Mouse (Mus musculus) c-Kit-positive CD71-positive TER-119-negative erythroid progenitor cells, embryonic 14.5 days (primary cell): ENCODE data around the gene 9330161L09Rik.
"Not testable (repeated sequence)": the region's sequence is repeated elsewhere in the genome, so short reads cannot be mapped to it uniquely, and the experiment has no call there.

Experiments used
- DNase-seq: peaks from one replicate; pipeline ENCODE4 v3.0.0-alpha.2; 2013; ENCODE audit warnings: low read depth

9330161L09Rik gene

DNA sequence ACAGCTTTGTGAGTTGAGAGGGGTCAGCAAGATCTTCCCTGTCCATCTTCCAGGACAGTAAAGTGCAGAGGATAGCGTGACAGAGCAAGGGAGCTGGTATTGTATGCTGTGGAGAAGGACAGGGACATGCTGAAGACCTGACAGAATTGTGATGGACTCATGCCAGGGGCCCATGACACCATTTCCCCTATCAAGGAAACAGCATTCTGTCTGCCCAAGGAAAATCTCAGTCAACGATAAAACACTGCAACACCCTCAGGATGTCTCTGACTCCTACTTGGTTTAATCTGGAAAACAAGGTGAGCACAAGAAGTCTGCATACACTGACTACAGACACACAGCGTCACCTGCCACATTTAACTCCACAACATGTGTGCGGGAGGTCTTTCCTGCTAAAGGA, at the start of gene 9330161L09Rik:
Gene 9330161L09Rik (minus strand): TSS at position 101 of the 400 bp plus-strand sequence.
- no peak for DNase-seq

GRCm38 (mm10) chr12:103457140-103457539, 49.5 kb upstream of the 9330161L09Rik start, which contains the start of gene Ifi27l2b:
Gene Ifi27l2b, minus strand, starts transcription at chr12:103457223.
- DNase-seq: no peak

- DNase-seq: not testable (repeated sequence)
Observed at GRCm38 (mm10) chr12:103456727-103457126, 49.1 kb upstream of the 9330161L09Rik start.

DNA sequence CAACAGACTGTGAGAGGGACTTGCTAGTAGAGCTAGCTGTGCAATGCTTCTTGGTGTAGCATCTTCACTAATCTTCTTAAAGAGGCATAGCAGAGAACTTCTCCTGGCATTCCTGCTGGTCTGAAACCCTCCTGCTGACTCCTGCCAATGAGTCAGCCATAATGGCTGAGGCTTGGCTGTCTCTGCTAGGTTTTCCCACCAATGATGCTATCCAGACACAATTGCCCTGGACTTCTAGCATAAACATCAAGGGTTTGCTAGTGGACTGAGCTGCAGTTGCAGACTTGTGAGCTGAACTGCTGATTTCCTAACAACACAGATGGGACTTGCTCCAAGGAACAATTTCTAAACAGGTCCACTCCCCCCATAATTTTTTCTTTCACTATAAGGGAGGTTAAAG, 45.7 kb upstream of the 9330161L09Rik start:
- no peak for DNase-seq

- no peak for DNase-seq
Observed at GRCm38 (mm10) chr12:103445060-103445459, 37.4 kb upstream of the 9330161L09Rik start.

- DNase-seq: not testable (repeated sequence)
Observed at GRCm38 (mm10) chr12:103444261-103444660, 36.6 kb upstream of the 9330161L09Rik start.

DNA sequence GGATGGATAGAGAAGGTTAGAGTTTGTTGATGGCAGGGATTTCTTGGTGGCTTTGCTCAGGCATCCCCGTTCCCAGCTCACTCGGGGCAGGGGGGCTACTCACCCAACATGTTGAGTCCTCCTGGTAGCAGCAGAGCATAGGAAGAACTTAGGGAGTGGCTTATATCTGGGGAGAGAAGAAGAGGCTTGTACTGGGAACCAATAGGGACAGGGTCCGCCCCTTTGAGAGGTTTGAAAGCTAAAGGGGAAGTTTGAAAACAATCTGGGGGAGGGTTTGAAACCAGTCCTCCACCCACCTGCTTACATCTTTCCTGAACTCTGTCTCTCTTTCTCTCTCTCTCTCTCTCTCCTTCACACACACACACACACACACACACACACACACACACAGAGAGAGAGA, 35.9 kb upstream of the 9330161L09Rik start, which contains the start of gene Ifi27l2a:
Gene Ifi27l2a (minus strand): TSS at position 157 of the 400 bp plus-strand sequence.
- no peak for DNase-seq

DNA sequence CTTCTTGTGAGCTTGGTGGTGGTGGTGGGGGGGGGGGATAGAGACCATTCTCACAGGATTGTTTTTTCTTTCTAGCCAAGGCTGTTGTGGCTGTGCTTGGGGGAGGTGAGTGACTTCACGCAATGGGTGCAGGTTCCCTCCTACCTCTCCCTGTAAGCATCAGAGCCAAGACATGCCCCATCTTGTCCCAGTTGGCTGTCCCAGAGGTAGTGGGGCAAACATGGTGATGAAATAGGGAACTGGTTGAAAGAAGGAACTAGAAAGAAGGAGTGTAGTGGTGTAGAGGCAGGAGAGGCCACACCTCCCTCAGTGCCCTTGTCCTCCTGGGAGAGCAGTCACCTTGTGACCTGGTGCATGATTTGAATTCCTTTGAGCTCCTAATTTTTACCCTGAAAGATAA, 30.0 kb upstream of the 9330161L09Rik start:
- no peak for DNase-seq

DNA sequence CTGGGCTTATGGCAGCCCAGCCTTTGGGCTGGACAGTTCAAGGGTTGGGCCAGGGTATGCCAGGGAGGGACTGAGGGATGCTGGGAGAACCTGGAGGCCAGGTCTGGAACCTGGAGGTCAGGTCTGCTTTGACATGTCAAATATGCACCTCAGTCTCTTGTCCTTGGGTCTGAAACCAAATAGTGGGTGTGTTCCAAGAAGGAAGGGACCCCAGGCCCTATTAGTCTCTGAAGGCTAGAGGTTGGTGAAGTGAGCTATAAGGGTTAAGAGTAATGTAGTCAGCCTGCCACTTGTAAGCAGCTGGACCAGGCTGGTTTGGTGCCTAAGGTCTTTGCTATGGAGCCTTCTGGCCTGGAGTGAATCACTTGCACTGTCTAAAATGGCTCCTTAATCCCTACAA, 27.2 kb upstream of the 9330161L09Rik start:
- DNase-seq: no peak

DNA sequence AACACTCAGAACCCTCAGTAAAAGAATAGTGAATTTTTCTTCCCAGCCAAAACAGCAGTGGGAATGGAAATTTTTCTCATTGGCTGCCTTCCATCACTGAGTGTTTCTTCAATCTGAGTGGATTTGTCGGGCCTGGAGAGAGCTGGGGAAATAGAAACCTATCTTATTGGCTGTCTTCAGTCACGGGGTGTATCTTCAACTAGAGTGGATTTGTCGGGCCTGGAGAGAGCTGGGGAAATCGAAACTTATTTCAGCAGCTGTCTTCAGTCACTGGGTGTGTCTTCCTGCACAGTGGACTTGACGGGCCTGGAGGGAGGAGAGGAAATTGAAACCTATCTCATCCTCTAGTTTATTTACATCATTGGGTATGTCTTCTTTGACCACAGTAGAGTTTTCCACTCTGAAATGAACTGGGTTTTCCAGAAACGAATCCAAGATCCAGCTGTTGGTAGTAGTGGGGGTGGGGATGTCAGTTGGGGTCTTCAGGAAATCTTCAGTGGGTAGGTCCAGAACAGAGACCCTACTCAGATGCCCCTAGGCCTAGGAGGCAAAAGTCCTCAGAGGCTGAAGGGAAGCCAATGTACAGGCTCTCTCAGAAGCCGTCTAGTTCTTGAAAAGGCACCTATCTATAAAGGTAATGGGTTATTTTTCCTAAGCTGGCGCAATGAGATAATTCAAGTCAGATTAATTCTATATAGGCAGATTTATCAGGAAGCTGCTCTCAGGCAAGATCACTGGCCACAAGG, 26.5 kb upstream of the 9330161L09Rik start, which contains the start of gene Ifi27:
Gene Ifi27 (plus strand): TSS at position 226 of the 746 bp plus-strand sequence.
- peak; percentile 17 for DNase-seq

GRCm38 (mm10) chr12:103433430-103433829, 25.8 kb upstream of the 9330161L09Rik start:
- DNase-seq: no peak

- DNase-seq: no peak
Observed at GRCm38 (mm10) chr12:103426710-103427109, 19.1 kb upstream of the 9330161L09Rik start.

DNA sequence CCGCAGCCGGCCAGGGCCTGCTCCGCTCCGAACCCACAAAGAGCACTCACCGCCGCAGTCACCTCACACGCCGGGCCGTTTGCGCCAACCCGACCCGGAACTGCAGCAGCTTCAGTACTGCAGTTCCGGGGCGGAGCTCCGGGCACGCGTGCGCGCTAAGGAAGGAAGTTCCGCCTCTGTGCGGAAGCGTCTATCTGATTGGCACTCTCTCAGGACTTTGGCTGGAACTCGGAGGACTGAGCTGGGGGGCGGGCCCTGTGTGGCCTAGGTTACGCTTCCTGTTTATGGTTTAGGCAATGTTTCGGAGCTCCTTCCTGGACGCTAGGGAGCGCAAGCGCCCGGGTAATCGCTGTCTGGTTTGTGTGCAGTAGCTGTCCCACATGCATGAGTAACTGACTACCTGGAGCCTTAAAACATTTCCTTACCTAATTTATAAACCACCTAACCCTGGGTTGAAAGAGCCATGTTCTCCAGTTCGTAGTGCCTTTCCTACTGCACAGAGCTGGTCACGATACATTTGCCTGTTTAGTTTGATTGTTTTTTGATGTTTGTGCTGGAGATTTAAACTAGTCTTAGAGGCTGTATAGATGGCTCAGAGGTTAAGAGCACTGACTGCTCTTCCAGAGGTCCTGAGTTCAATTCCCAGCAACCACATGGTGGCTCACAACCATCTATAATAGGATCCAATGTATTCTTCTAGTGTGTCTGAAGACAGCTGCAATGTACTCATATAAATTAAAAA, 18.3 kb upstream of the 9330161L09Rik start, which contains the start of gene Ddx24:
Gene Ddx24 (minus strand): TSS at position 102 of the 742 bp plus-strand sequence.
- peak; percentile 95 for DNase-seq

DNA sequence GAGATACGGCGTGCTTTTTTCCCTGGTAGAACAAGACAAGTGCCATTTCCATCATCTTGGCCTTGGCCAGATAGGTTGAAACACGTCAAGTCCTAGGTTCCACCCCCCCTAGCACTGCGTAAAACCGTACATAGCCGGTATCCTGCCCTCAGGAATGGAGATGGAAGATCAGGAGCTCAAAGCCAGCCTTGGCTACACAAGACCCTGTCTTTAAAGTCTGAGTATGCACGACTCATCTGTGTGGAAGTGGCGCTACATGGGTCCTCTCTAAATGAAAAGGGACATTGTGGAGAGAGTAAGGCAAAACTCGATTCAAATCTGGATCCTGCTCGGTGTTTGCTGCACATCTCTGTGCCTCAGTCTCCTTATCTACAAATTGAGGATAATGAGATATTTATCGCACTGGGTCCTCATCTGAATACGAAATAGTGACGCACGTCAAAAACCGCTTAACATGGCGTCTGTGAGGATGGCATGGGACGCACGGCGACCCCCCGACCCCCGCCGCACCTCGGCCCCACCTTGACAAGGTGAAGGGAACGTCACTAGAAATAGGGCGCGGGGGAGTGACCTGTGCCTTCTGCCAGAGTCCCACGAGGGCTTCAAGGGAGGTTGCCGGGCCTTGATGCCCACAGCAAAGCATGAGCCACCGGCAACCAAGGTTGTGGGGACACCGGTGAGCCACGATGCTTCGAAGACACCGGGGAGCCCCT, 17.6 kb upstream of the 9330161L09Rik start:
- peak; percentile 11 for DNase-seq

DNA sequence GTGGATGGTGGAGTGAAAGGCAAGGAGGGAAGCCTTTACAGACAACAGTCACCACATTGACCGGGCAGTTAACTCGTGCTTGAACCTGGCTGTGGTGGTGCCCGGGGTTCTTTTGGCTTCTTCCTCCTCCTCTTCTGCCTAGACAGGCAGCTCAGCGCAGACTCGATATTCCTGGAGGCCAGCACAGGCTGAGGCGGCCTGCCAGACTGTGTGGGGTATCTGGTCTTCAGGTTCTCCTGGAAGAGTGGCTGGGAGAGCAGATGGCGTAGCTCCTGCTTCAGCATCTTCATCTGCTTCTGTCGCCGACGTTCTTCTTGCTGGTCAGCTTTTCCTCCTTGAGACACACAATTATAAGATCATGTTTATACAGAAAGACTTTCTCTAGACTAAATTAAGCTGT, 524 bp upstream of the 9330161L09Rik start:
- no peak for DNase-seq

DNA sequence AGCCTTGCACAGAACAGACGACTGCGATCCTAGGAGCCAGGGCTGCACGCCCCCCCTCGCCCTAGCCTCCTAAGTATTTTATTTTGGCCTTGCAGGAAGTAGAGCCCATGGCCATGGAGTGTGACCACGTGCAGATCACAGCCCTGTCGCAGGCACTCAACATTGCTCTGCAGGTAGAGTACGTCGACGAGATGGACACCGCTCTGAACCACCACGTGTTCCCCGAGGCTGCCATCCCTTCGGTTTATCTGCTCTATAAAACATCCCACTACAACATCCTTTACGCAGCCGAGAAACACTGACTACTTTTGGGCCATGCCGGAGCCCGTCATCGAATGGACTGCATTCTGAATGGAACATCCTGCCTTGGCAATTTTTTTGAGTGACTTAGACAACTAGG, 3.5 kb downstream of the 9330161L09Rik start:
- DNase-seq: no peak

DNA sequence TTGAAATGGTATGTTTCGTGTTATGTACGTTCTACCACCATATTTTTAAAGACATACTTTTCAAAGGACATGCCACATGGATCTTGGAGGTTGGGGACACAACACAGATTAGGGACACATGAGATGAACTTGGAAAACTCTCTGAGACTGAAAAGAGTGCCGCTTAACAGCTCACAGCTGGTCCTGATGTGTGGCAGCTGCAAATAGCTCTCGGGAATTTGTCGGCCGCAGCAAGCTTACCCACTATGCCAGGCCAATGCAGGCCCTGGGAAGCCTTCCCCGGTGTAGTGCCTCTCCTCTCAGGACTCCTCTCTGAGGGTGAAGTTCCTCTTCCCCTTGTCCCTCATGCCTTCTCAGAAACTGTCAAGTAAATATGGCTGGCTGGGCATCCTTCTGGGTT, 10.9 kb downstream of the 9330161L09Rik start:
- no peak for DNase-seq

GRCm38 (mm10) chr12:103395486-103396275, 11.9 kb downstream of the 9330161L09Rik start:
- no peak for DNase-seq

GRCm38 (mm10) chr12:103393528-103393927, 14.1 kb downstream of the 9330161L09Rik start:
- peak; percentile 91 for DNase-seq

DNA sequence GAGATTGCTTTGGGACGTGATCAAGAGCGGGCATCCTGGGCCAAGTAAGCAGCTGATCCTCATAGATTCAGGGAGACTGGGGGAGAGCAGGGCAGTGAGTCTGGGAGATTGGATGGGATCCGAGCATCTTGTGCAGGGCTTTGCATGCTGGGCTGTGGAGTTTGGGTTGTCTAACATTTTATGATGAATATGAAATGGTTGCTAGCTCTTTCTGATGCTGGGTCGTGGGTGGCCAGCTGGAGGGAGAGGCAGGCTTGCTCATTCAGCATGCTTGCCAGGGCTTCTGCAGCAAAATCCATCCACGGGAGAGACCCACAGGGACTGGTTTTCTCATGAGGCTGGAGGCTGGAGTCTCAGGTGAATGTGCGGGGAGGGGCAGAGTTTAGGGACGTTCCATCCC, 16.5 kb downstream of the 9330161L09Rik start:
- no peak for DNase-seq

- no peak for DNase-seq
Observed at GRCm38 (mm10) chr12:103389982-103390381, 17.6 kb downstream of the 9330161L09Rik start.
